Mouse (Mus musculus) liver, adult 2 months (tissue): ENCODE measurements at regions not wholly inside any gene's neighbourhood (a gene's known extent, or its start where the extent isn't known, plus 50 kb on each side); places are given as distances from the start of the nearest gene placed in this dataset.

Experiments used
- CTCF ChIP-seq: fragments of 200-500 bp; IDR thresholded peaks from 2 replicates; pipeline ENCODE4 v1.5.1; 2011; ENCODE audit warnings: low read depth, low read length, control low read depth
- POLR2A ChIP-seq: fragments of 200-500 bp; IDR thresholded peaks from 2 replicates; pipeline ENCODE4 v1.6.1; 2011; ENCODE audit warnings: low read length, control low read depth; ENCODE audit not compliant: insufficient read depth; ENCODE audit errors: extremely low read depth

GRCm38 (mm10) chr14:76748711-76749110 is 192.0 kb upstream of the Serp2 start:
- TF ChIP-seq CTCF (no peak), POLR2A (no peak)
